Mouse (Mus musculus) ES-E14 (cell line): ENCODE data around the gene Aunip. TPM values are rescaled to one million over a fixed set of nuclear protein-coding genes. Genes with fewer than 3 reads are reported as not detected.

Experiments
- DNase-seq: peaks from one replicate; pipeline ENCODE4 v3.0.0-alpha.2; 2013; ENCODE audit warnings: low read depth, low spot score
- H3K27ac ChIP-seq: 2 replicates; pipeline ENCODE4 v1.5.1; 2012; ENCODE audit warnings: low read depth, mild to moderate bottlenecking, low read length, moderate library complexity, mixed read lengths; ENCODE audit not compliant: poor library complexity, insufficient read depth, severe bottlenecking
- H3K36me3 ChIP-seq: 2 replicates; pipeline ENCODE4 v1.6.1; 2012; ENCODE audit warnings: mild to moderate bottlenecking, low read length, moderate library complexity, mixed read lengths; ENCODE audit not compliant: control insufficient read depth, poor library complexity, insufficient read depth, severe bottlenecking
- H3K4me1 ChIP-seq, 2 experiments: fragments of 150-350 bp in 1 of 2; sonication (generic) in 1 of 2; 2 replicates each; pipeline ENCODE4 v1.6.1; 2012; ENCODE audit warnings: low read length in 2 of 2, mild to moderate bottlenecking in 1 of 2, mixed read lengths in 1 of 2; ENCODE audit not compliant: control insufficient read depth in 2 of 2, insufficient read depth in 2 of 2, poor library complexity in 1 of 2
- H3K4me3 ChIP-seq, 2 experiments: fragments of 150-350 bp in 1 of 2; sonication (generic) in 1 of 2; 2 replicates each; pipeline ENCODE4 v1.5.1; 2012; ENCODE audit warnings: low read length in 2 of 2, low read depth in 1 of 2, mild to moderate bottlenecking in 1 of 2, mixed read lengths in 1 of 2; ENCODE audit not compliant: insufficient read depth in 1 of 2, poor library complexity in 1 of 2, severe bottlenecking in 1 of 2
- H3K9ac ChIP-seq: 2 replicates; pipeline ENCODE4 v1.6.1; 2012; ENCODE audit warnings: low read depth, mild to moderate bottlenecking, low read length, mixed read lengths; ENCODE audit not compliant: poor library complexity, insufficient read depth, severe bottlenecking
- H3K9me3 ChIP-seq: fragments of 150-350 bp; sonication (generic); 2 replicates; pipeline ENCODE4 v1.6.1; 2012; ENCODE audit warnings: low read depth, mild to moderate bottlenecking, low read length; ENCODE audit not compliant: control insufficient read depth, insufficient read depth
- CHD2 ChIP-seq: IDR thresholded peaks from 2 replicates; pipeline ENCODE4 v1.6.1; 2014; ENCODE audit warnings: mild to moderate bottlenecking, low read depth, low read length, inconsistent platforms
- HCFC1 ChIP-seq: IDR thresholded peaks from 2 replicates; pipeline ENCODE4 v1.6.1; 2012; ENCODE audit warnings: low read length, inconsistent platforms, borderline replicate concordance; ENCODE audit not compliant: insufficient read depth
- MAFK ChIP-seq: IDR thresholded peaks from 2 replicates; pipeline ENCODE4 v1.6.1; 2014; ENCODE audit warnings: mild to moderate bottlenecking, low read depth, low read length, inconsistent platforms; ENCODE audit not compliant: insufficient read depth
- ZC3H11A ChIP-seq: IDR thresholded peaks from 2 replicates; pipeline ENCODE4 v1.6.1; 2012; ENCODE audit warnings: low read depth, mild to moderate bottlenecking, inconsistent platforms, low read length, borderline replicate concordance
- ZNF384 ChIP-seq: IDR thresholded peaks from 2 replicates; pipeline ENCODE4 v1.6.1; 2012; ENCODE audit warnings: low read depth, low read length, inconsistent platforms
- in situ Hi-C, 2 experiments: fragments of 600-800 bp; cut with MboI; formaldehyde crosslinking; loops; one replicate each; pipeline ENCODE4 v1.15.1; 2025; ENCODE audit warnings: low sequenced_read_pairs in 2 of 2, inconsistent platforms in 1 of 2; ENCODE audit not compliant: unreplicated experiment in 2 of 2
- total RNA-seq: library from RNA; depleted of rRNA; stranded (reverse); fragments of 300-350 nt; gene quantifications from 2 replicates; pipeline ENCODE4 v1.2.3, GENCODE M21; 2012

Gene Aunip
- total RNA-seq, 1 experiment = 18.3 TPM

GRCm38 (mm10) chr4:134485151-134485900 is 25.5 kb upstream of the Aunip start:
- TF ChIP-seq MAFK = no peak
- no peak for TF ChIP-seq ZNF384
- no peak for TF ChIP-seq ZC3H11A
- no peak for TF ChIP-seq HCFC1
- TF ChIP-seq CHD2 = no peak
- DNase-seq = no peak
- H3K4me1 ChIP-seq = peaks cover 0 to 4% of the 10 kb centered on the region in 2 experiments; a peak in 1 of 4 replicates
- no peaks in the 10 kb centered on the region for H3K9me3 ChIP-seq
- no peak overlapping the region for H3K27ac ChIP-seq
- in situ Hi-C loops = no loop called here
- H3K9ac ChIP-seq = no peak overlapping the region
- no peaks in the 10 kb centered on the region for H3K36me3 ChIP-seq
- no peak overlapping the region for H3K4me3 ChIP-seq

- no peaks in the 10 kb centered on the region for H3K9me3 ChIP-seq
- H3K36me3 ChIP-seq = no peaks in the 10 kb centered on the region
- H3K27ac ChIP-seq = no peak overlapping the region
- TF ChIP-seq MAFK = no peak
- no peak for TF ChIP-seq HCFC1
- no peak for TF ChIP-seq ZC3H11A
- TF ChIP-seq ZNF384 = no peak
- no peak for TF ChIP-seq CHD2
- no peaks in the 10 kb centered on the region for H3K4me1 ChIP-seq
- no peak overlapping the region for H3K9ac ChIP-seq
- H3K4me3 ChIP-seq = no peak overlapping the region
- in situ Hi-C loops = no loop called here
- no peak for DNase-seq
Observed at GRCm38 (mm10) chr4:134488211-134488610, 22.6 kb upstream of the Aunip start.

- in situ Hi-C loops = no loop called here
- no peak for DNase-seq
- peaks cover 2 to 10% of the 10 kb centered on the region in 2 experiments; a peak in 3 of 4 replicates for H3K4me1 ChIP-seq
- no peak overlapping the region for H3K27ac ChIP-seq
- TF ChIP-seq HCFC1 = no peak
- no peak for TF ChIP-seq ZC3H11A
- TF ChIP-seq ZNF384 = no peak
- no peak for TF ChIP-seq CHD2
- no peak for TF ChIP-seq MAFK
- H3K9me3 ChIP-seq = no peaks in the 10 kb centered on the region
- H3K4me3 ChIP-seq = no peak overlapping the region
- no peaks in the 10 kb centered on the region for H3K36me3 ChIP-seq
- no peak overlapping the region for H3K9ac ChIP-seq
Observed at GRCm38 (mm10) chr4:134489986-134490665, 20.7 kb upstream of the Aunip start.

- Histone ChIP-seq H3K4me3 (no peak overlapping the region), H3K9me3 (no peaks in the 10 kb centered on the region), H3K27ac (no peak overlapping the region), H3K36me3 (no peaks in the 10 kb centered on the region), H3K9ac (no peak overlapping the region), H3K4me1 (peaks cover 8 to 17% of the 10 kb centered on the region in 2 experiments; a peak in 3 of 4 replicates)
- DNase-seq = no peak
- in situ Hi-C loops = no loop called here
- TF ChIP-seq MAFK = no peak
- TF ChIP-seq ZNF384 = no peak
- TF ChIP-seq HCFC1 = no peak
- TF ChIP-seq CHD2 = no peak
Observed at GRCm38 (mm10) chr4:134491716-134492115, 19.1 kb upstream of the Aunip start.
